Mouse (Mus musculus) MEL (cell line): ENCODE measurements around the gene Vmn2r29.
A peak's percentile ranks its signal among the peaks of the same experiment; 100 is the strongest.

Source experiments
- CTCF ChIP-seq, 3 experiments: IDR thresholded peaks in 2 of 3; conservative IDR thresholded peaks in 1 of 3; 2 replicates each; pipeline ENCODE4 v1.5.1; 2011 to 2012; ENCODE audit warnings: low read length in 3 of 3, low read depth in 2 of 3, mild to moderate bottlenecking in 2 of 3, improper control_type of control experiment in 1 of 3, inconsistent platforms in 1 of 3, mixed read lengths in 1 of 3, moderate library complexity in 1 of 3; ENCODE audit not compliant: control insufficient read depth in 1 of 3, insufficient read depth in 1 of 3, poor library complexity in 1 of 3, severe bottlenecking in 1 of 3
- GATA1 ChIP-seq: IDR thresholded peaks from 2 replicates; pipeline ENCODE4 v1.6.1; 2011; ENCODE audit warnings: low read depth, low read length, improper control_type of control experiment

DNA sequence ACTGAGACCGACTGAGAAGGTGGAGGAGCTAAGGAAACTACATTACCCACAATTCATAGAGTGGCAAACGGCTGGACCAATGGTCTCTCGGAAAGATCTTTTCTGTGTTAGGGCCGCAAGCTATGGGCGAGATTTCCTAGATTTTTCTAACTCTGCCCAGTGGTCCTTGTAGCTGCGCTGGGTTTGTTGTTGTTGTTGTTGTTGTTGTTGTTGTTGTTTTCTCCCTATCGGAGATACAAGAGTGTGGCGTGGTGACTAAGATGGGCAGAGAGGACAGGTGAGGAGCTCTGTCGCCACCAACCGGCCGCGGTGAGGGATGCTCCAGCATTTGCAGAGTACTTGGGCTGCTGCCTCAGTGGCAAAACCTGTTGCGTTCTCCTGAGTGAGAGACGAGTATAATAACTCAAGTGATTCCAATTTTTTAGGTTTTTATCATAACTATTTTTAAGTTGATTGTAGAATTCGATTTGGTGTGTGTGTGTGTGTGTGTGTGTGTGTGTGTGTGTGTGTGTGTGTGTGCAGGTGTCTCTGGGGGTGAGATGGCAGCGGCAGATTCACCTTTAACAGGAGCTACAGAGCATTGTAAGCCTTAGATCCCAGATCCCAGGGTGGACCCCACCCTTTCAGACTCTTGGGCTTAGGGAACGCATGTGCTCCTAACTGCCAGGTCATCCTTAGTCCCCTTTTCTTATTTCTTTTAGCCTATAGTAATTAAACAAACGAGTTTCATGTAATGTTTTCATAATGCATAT, 58.8 kb downstream of the Vmn2r29 start:
- TF ChIP-seq GATA1, result no peak
- TF ChIP-seq CTCF (IDR thresholded peaks at IDR 0.05 in 2 of 3, conservative IDR thresholded peaks at IDR 0.05 in 1 of 3; ENCODE audit: control insufficient read depth in 1 of 3, insufficient read depth in 1 of 3, low read depth in 2 of 3, low read length in 3 of 3, poor library complexity in 1 of 3, severe bottlenecking in 1 of 3), result peak; percentile 41 to 68 (median 54); a peak in 5 of 6 replicates
